Mouse (Mus musculus): ENCODE measurements at regions not wholly inside any gene's neighbourhood (a gene's known extent, or its start where the extent isn't known, plus 50 kb on each side); places are given as distances from the start of the nearest gene placed in this dataset.
"Not testable (repeated sequence)": the region's sequence is repeated elsewhere in the genome, so short reads cannot be mapped to it uniquely, and the experiment has no call there.

DNA sequence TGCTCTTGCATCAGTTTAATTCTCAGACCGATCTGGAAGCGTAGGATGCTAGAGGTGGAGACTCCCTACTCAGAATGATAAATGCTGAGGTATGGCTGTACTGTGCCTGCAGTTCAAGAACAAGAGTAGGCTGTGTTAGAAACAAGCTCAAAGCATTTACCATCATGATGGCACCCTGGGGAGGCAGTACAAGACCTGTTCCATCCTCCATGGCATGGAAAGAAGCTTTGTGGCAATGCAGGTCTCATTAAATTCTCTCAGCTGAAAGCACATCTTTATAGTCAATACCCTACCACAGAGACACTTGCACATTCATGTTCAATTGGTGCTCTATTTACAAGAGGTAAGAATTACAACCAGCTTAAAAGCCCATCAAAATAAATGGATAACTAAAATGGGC, 209.5 kb downstream of the Tbl1xr1 start:
- in situ Hi-C loops (cut with MboI, MseI) = no loop called here

DNA sequence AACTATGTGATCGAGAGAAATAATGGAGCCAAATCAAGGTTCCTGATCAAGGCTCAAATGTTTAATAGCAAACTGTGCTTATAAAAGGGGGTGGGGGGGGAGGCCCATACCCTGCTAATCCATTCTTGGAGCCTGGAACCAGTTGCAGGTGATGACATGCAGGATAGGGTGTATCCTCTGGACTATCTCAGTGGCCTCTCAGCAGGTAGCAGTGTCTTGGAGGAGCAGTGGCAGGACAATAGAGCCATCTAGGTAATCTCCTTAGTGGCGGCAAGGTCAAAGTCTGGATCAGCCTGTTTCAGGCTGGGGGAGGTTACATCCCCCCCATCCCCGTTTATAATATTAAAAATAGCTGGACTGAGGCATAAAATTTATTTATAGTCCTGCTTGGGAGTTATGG, 217.0 kb downstream of the Tbl1xr1 start:
- in situ Hi-C loops (cut with MboI, MseI) = no loop called here

DNA sequence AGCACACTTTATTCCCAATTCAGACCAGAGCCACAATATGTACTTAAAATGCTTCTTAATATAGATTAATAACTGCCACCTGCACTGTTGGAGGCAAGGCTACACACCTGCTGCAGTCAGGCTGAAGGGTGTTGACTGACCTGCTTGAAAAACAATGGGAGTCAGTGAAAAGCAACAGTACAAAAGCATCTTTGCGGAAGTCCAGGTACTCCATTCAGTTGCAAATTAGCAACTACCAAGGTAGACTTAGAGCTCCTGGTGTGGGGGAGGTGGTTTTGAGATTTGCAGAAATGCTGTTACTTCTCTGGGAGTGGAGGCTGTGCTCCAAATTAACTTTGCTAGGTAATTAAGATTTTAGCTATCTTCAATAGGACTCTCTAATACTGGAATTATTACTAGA, 217.6 kb downstream of the Tbl1xr1 start:
- in situ Hi-C loops (cut with MboI, MseI) = not testable (repeated sequence)

DNA sequence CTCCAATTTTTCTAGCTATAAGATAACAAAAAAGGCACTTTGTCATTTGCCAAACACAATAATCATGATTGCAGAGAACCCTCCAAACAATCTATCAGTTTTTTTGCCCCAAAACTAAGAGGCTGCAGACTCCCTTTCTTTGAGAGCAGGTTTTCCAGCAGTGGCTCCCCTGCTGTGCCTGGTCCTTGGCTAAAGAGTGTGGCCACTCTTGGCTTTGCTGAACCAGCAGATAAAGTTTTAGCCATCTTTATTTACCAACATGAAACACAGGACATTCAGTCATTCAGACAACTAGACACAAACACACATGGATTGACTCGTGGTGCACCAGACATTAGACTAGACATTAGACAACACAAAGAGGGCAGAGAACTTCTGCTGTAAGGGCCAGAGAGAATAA, 220.5 kb downstream of the Tbl1xr1 start:
- in situ Hi-C loops (cut with MboI, MseI) = not testable (repeated sequence)

DNA sequence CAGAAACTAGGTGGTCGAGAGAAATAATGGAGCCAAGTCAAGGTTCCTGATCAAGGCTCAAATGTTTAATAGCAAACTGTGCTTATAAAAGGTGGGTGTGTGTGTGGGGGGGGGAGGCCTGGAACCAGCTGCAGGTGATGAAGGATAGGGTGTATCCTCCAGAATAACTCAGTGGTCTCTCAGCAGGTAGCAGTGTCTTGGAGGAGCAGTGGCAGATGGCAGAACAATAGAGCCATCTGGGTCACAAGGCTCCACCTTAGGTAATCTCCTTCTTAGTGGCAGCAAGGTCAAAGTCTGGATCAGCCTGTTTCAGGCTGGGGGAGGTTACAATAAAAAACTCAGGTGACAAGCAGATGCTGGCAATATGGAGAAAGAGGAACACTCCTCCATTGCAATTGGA, 221.4 kb downstream of the Tbl1xr1 start:
- in situ Hi-C loops (cut with MboI, MseI) = not testable (repeated sequence)

DNA sequence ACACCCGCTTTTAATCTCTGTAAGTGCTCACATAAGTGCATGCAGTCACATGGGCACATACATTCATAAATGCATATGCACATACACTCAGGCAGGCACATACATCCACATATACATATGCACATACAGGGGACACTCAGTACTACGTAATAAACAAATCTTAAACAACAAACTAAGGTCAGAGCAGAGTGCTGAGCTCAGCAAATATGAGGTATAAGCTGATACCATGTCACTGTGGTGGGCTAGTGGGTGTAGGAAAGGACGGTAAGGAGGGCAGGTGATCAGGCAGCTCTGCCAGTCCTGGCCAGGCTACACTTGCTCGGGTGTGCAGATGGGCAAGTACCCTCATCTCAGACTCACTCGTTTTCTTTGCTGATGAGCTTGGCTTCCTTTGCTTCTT, 224.1 kb downstream of the Tbl1xr1 start:
- in situ Hi-C loops (cut with MboI, MseI) = no loop called here

DNA sequence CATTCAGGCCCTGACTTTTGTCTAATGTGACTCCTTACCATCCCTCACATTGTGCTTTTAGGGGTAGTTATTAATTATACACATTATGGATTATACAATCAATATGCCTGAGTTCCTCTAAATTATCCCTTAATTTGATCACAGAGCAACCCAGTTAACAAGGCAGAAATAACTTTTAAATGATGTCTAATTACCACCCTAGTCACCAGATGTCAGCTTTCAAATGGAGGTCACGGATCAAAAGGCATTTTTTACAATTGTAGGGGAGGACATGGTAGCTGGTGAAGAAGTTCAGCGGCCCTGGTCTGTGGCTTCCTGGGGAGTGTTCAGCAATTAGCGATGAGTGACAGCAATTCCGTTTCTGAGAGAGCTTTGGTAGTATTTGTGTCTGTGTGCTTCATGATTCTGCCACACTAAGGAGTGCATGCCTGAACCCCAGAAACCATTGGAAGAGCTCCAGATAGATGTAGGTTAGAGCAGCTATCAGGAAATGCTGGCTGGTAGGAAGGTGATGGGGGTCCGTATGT, 225.6 kb downstream of the Tbl1xr1 start:
- in situ Hi-C loops (cut with MboI, MseI) = no loop called here

DNA sequence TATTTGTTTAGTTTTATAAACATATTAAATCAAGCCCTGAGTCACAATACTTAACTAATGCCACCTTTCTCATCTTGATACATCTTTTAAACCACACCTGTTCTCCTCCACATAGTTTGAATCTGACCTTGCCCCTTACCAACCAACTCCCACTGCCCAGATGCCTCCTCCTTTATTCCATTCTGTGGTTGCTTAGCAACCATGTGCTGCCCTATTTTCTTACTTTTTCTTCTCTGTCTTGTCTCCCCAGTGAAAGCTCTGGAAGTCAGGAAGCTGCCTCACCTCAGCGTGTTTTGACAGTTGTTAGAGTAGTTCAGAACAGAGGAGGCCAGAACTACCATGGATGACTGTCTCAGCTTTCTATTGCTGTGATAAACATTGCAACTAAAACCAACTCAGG, 227.7 kb downstream of the Tbl1xr1 start:
- in situ Hi-C loops (cut with MboI, MseI) = no loop called here

DNA sequence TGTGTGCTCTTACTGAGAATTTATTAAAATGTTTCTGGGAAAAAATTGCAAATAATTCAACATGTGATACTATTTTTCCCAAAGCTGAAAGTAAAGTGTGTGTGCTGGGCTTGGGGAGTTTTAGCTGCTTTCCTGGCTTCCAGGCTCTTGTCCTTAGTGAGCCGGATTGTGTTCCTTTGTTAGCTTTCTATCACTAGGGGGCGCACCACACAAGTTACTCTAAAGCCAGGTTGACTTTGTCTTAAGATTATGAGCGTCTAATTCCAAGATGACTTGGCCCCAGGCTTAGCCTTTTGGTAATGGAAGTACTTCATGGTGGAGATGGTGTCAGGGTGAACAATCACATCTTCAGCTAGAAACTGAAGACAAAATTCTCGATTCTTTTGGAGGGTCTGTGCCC, 230.2 kb downstream of the Tbl1xr1 start:
- in situ Hi-C loops (cut with MboI, MseI) = no loop called here

DNA sequence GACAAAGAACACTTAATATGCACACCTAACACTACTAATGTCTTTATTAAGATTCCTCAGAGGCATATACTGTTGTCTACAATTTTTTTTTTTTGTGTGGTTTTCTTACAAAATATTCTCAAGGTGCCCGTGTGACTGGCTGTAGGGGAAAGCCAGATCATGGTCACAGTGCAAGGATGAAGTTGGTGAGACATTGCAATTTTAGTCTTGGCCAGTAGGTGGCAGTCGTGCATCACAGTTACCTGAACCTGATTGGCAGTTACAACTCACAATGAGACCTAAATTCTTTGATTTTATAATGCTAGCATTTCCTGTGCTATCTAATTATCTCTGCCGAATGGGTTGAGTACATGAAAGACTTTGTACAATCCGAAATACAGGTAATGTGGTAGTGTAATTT, 232.5 kb downstream of the Tbl1xr1 start:
- in situ Hi-C loops (cut with MboI, MseI) = no loop called here

DNA sequence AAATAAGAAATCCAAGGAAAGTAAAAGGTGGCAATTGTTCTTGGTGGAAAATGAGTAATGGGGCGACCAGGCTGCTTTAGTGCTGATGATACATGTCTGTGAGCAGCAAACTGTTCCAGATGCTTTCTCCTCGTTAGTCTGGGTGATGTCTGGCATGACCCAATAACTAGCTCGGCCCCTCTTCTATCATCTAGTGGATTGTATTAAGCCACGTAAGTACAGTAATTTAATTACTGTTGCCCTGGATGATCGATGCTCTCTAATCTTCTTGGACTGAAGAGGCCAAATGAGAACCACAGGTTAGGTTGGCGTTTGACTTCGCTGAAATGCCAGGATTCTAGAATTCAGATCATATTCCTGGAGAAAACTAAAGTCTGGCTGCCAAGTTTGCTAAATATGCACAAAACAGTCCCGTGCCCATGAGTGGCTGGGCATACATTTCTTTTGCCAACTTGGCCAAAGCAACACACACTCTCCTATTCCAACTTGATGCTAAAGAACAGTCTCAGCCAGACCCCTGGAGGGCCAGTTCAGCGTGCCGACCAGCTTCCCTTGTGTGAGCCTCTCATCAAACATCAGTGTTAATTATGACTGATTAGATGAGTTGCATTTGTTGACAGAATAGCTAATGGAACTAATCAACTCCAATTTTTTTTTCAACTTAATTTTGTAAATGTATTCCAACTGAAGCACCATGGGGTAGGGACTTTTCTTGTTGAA, 240.2 kb downstream of the Tbl1xr1 start:
- in situ Hi-C loops (cut with MboI, MseI) = loop anchor here (10.0 kb wide), 1 partner anchor 248 kb away; no protein-coding TSS in a partner anchor

DNA sequence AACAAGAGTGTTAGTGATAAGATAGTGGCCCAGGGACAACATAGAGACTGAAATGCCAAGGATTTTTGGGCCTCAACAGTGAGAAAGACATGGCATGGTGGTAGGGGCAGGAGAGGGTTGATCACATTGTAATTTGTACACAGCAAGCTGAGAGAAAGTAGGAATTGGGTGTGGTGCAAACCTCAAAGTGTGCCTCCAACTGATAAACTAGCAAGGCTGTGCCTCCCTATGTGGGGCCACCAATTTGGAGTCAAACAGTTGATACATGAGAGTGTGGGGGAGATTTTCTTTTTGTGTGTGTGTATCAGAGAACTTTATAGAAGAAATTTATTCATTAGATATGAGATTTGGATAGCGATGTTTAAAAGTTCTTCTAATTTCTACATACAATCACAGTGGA, 244.0 kb downstream of the Tbl1xr1 start:
- in situ Hi-C loops (cut with MboI, MseI) = not testable (repeated sequence)

DNA sequence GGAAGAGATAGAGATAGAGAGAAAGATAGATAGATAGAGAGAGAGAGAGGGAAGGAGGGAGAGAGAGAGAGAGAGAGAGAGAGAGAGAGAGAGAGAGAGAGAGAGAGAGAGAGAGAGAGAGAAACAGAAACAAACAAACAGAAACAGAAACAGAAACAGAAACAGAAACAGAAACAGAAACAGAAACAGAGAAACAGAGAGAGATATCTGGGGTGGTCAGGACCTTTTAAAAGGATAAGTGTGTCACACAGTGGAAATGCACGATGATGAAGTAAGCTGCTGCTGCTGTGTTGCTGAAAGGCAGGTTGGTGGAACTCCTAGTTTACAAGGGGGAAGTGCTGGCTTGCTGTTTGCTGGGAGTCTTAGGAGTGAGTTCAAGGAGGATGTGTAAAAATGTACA, 254.8 kb downstream of the Tbl1xr1 start:
- in situ Hi-C loops (cut with MboI, MseI) = no loop called here

Measured in T-helper 1 cell (primary cell).